Mouse (Mus musculus): ENCODE measurements around the gene Mageb5. TPM values are rescaled to one million over a fixed set of nuclear protein-coding genes. Genes with fewer than 3 reads are reported as not detected.
"Not testable (repeated sequence)": the region's sequence is repeated elsewhere in the genome, so short reads cannot be mapped to it uniquely, and the experiment has no call there.

Gene Mageb5
- polyA plus RNA-seq (2012; rRNA removed), result 2.9 and 4.0 TPM in 2 replicates

DNA sequence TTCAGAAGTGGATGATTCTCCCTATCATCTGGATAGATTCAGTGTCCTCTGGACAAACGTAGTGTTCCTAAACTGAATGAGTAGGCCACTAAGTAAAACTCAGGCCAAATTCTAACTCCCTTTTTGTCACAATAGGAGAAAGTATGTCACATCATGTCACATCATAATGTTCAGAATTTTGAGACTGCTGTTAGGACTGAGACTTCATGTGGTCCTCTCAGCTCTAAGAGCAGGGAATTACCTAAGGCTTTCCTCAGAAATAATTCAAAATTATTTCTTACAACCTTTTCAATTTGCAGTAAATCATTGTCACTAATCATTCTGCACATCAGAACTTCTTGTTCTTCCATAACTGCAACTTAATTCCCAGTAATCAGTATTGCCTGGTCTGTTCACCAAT, at the start of gene Mageb5:
Gene Mageb5 (minus strand): TSS at position 101 of the 400 bp plus-strand sequence.
- H3K36me3 ChIP-seq (ENCODE audit: control insufficient read depth, insufficient read depth, low read length); H3K4me1 ChIP-seq (ENCODE audit: control insufficient read depth, insufficient read depth, low read length); H3K27ac ChIP-seq (ENCODE audit: control insufficient read depth, insufficient read depth, low read depth, low read length); H3K4me3 ChIP-seq (ENCODE audit: control insufficient read depth, low read depth, low read length); H3K27me3 ChIP-seq (ENCODE audit: control insufficient read depth, insufficient read depth, low read length): not testable (repeated sequence)

GRCm38 (mm10) chrX:91759591-91760226, 23.1 kb downstream of the Mageb5 start:
- not testable (repeated sequence) for H3K27ac ChIP-seq (ENCODE audit: control insufficient read depth, insufficient read depth, low read depth, low read length); H3K36me3 ChIP-seq (ENCODE audit: control insufficient read depth, insufficient read depth, low read length); H3K27me3 ChIP-seq (ENCODE audit: control insufficient read depth, insufficient read depth, low read length); H3K4me3 ChIP-seq (ENCODE audit: control insufficient read depth, low read depth, low read length); H3K4me1 ChIP-seq (ENCODE audit: control insufficient read depth, insufficient read depth, low read length)

Other genes with a start within 250 kb of the Mageb5 start
- 47.2 and 59.8 TPM in 2 replicates for gene 1700084M14Rik, start 207.1 kb downstream of the Mageb5 start, polyA plus RNA-seq (2012; rRNA removed)
- gene Gm14781, start 150.8 kb downstream of the Mageb5 start, polyA plus RNA-seq (2012; rRNA removed), result 3.7 and 4.8 TPM in 2 replicates
- 0.76 and 1.8 TPM in 2 replicates for gene Mageb1, start 233.3 kb upstream of the Mageb5 start, polyA plus RNA-seq (2012; rRNA removed)

Measured in testis, adult 2 months (tissue).